Mouse (Mus musculus): ENCODE measurements around the gene Itga11.

DNA sequence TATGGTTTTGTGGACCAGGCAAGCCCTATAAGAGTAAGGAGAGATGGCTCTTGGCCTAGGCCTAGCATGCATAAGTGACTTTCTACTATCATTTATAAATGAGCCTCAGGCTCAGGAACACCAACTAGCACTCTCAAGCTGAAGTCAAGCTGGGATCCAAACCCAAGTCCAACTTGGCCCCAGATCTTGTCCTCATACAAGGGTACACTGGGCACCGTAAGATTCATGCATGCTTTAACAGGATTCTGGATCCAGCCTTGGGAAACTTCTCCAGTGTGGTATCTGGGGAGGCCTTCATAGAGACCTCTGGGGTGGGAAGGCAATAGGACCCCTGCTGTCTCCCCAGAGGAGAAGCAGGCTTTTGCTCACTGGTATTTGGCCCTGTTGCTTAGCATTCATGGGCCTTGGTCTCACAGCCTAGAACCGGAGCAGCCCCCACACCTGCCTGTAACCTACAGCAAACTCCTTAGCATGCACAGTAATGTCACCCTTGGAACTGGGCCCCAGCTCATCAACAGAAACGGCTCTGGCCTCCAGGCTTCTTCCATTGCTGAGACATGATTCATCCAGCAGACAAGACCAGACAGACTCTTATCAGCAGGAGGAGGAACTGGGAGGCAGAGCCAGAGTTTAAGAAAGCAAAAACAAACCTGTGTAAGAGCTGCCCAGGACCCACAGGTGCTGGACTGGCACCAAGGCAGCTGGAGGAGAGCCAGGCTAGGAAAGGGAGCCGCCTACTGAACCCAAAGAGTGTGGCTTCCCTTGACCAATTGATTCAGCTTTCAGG is 140.4 kb downstream of the Itga11 start:
- TF ChIP-seq POLR2A (IDR thresholded peaks at IDR 0.05; ENCODE audit: borderline replicate concordance, control insufficient read depth, low read depth, low read length) (no peak), CTCF (IDR thresholded peaks at IDR 0.05; ENCODE audit: control insufficient read depth, insufficient read depth, low read length) (no peak)

Measured in bone marrow, adult 2 months (tissue).